Mouse (Mus musculus) layer of hippocampus, postnatal 25 days (tissue): ENCODE results near the gene Tbc1d10b. TPM values are rescaled to one million over a fixed set of nuclear protein-coding genes. Genes with fewer than 3 reads are reported as not detected.

Source experiments
- DNase-seq, 2 experiments: peaks; one replicate each; pipeline ENCODE4 v3.0.0; 2022; ENCODE audit warnings: mixed read lengths in 2 of 2, low spot score in 1 of 2; ENCODE audit errors: extremely low spot score in 1 of 2
- total RNA-seq, 2 experiments: library from RNA; stranded (reverse); gene quantifications; 2 replicates each; pipeline ENCODE4 v1.2.3; 2021

The Tbc1d10b gene
- total RNA-seq, 2 experiments from 2014 or later, result 97.2 to 99.9 TPM

DNA sequence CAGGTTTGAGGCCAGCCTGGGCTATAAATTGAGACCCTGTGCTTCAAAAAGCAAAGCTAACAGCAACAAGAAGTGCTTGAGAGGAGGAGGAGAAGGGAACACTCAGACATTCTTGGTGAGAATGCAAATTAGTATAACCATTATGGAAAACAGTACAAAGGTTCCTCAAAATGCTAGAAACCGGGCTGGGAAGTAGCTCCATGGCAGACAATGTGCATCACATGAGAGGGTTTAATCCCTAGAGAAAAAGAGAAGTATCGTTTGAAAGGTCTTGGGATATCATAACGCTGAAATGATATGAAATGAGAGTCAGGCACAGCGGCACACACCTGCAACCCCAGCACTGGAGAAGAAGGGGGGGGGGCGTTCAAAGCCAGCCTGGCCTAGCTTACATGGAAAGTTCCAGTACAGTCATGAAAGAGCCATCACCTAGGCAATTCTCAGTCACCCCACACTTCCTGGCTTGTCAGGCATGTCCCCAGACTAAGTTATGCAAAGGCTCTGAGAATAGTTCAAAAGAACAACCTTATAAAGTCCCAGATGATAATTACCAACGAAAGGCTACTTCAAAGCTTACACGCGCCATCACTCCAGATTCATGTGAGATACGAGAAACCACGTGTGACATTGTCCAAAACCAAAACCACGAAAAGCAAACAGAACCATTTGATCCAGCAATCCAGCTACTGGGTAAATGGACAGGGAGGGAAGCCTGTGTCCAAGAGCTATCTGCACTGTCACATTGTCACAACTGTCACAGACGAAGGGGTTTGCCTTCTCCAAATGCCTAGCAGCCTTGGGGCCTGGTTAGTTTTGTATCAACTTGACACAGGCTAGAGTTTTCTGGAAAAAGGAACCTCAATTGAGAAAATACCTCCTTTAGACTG, 42.4 kb downstream of the Tbc1d10b start:
- DNase-seq, result no peak

DNA sequence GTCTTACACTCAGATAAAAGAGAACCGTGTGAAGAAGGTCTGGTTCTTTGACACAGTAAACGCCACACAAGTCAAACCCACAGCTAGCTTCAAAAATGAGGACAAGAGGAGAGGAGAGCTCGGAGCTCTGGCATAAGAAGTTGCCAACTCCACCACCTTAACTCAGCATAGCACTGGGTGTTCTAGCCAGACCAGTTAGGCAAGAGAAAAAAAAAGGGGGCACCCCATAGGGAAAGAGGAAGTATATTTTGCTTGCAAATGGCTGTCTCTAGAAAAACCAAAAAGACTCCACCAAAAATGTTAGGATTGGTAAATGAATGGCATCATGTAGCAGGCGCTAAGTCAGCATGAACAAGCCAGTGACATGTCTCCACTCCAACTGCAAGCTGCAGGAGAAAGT, 44.3 kb downstream of the Tbc1d10b start:
- DNase-seq, result no peak

DNA sequence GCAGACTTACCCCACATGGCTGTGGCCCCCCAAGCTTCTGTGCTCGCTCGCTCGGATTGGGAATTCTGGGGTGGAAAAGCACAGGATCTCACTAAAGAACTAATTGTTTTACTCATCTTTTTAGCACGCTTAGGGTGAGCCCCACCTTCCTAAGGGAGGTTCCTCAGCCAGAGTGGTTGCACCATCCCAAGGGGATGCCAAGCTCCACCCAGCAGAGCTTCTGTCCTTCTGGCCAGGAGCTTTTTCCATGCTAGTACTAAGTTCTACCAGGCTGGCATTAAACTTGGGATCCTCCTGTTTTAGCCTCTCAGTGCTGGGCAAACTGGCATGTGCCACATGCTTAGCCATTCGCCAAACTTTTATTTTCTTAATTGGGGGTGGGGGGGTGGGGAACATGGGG, 45.7 kb downstream of the Tbc1d10b start:
- no peak for DNase-seq

DNA sequence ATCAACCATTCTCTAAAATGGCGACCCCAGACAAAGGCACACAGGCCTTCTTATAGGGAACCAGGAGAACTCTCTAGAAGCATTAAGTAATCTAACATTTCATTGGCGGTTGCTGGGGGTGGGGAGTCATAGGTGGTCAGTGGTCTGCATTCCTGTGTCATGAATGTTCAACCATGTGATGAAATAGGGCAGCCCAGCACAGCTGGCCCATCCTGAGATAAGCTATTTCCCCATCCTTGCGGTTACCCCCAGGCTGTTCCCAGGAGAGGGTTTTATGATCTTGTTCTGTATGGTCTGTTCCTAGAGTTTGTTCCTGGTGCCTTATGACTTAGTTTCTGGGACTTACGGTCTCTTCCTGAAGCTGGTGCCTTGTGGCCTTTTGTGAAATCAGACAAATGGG, 50.7 kb downstream of the Tbc1d10b start:
- no peak for DNase-seq

DNA sequence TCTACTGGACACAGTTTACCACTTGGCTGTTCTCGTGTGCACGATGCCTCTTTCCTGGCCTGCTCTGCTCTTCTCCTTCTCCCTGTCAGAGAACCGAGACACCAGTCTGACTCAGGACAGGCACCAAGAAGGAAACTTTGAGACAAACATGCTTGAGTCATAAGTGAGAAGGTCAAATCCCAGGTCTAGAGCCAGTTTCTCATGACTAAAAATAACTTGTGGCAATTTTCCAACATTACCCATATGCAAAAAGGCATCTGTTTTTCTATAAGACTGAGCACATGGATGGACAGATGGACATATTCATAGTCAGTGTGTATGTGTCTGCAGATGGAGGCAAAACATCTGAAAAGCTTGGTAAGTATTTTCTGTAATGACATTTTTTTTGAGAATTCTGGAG, 54.8 kb downstream of the Tbc1d10b start:
- DNase-seq, result no peak

DNA sequence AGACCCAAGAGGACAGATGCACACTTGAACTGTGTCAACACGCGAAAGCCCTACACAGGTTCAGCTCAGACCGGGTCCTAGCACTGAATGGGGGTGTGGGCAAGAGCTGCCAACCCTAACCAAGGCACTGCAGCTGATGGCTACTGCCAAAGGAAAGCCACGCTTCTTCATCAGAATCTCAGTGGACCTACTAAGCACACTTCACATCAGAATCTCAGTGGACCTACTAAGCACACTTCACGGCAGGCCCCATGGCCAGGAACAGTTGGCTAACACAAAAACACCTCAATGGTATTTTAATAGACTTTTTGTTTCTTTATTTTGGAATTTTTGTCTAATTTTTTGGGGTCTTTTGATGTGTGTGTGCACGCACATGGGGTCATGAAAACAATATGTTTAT, 55.8 kb downstream of the Tbc1d10b start:
- DNase-seq, result no peak

DNA sequence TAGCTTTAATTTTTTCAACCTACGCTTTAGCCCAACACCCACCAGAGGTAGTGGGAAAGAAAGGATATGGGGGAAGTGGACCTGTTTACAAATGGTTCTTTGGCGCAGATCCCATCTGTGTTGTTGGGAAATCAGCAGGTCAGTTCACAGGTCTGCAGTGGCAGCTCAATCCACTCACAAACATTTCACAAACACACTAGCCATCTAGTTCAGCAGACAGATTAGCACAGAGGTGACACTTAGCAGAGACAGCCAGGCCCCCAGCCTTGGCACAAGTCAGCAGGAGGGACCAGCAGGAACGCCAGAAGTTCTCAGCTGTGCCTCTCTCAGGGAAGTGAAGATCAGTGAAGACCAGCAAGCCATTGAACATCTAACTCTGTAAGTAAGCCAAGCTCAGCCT, 60.4 kb downstream of the Tbc1d10b start:
- no peak for DNase-seq

Other genes starting within 250 kb of the Tbc1d10b start
- gene Cdipt, start 232.6 kb downstream of the Tbc1d10b start, total RNA-seq, result 100 to 1,000 TPM; 157 to 177 TPM
- not detected for gene Cdiptos, start 232.4 kb downstream of the Tbc1d10b start, total RNA-seq
- gene Mvp, start 193.8 kb downstream of the Tbc1d10b start, total RNA-seq, result 1 to 10 TPM; 7.0 to 7.4 TPM
- not detected for gene Pagr1b, start 192.0 kb downstream of the Tbc1d10b start, total RNA-seq
- 10 to 100 TPM; 20.5 to 27.7 TPM for gene Pagr1a, start 191.1 kb downstream of the Tbc1d10b start, total RNA-seq
- gene Gm42742, start 187.4 kb downstream of the Tbc1d10b start, total RNA-seq, result 10 to 100 TPM; 51.0 to 57.8 TPM
- 100 to 1,000 TPM; 226 to 235 TPM for gene Prrt2, start 187.3 kb downstream of the Tbc1d10b start, total RNA-seq
- gene Maz, start 181.4 kb downstream of the Tbc1d10b start, total RNA-seq, result 100 to 1,000 TPM; 272 to 282 TPM
- gene Kif22, start 166.0 kb downstream of the Tbc1d10b start, total RNA-seq, result 1 to 10 TPM; 6.7 to 8.7 TPM
- not detected for gene Zg16, start 121.1 kb downstream of the Tbc1d10b start, total RNA-seq
- 1 to 10 TPM; 1.2 to 1.5 TPM for gene AI467606, start 117.1 kb downstream of the Tbc1d10b start, total RNA-seq
- gene Qprt, start 86.2 kb downstream of the Tbc1d10b start, total RNA-seq, result under 1 TPM; 0.30 to 0.35 TPM
- under 1 TPM; 0.28 to 0.42 TPM for gene Spn, start 70.6 kb downstream of the Tbc1d10b start, total RNA-seq
- 10 to 100 TPM; 92.1 to 95.7 TPM for gene Cd2bp2, start 12.4 kb downstream of the Tbc1d10b start, total RNA-seq
- gene Mylpf, start 422 bp upstream of the Tbc1d10b start, total RNA-seq, result 1 to 10 TPM in 1 of 2 experiments, under 1 TPM in 1; 0.96 to 2.9 TPM
- 10 to 100 TPM; 18.0 to 20.6 TPM for gene Zfp553, start 24.6 kb upstream of the Tbc1d10b start, total RNA-seq
- gene Sept1, start 24.7 kb upstream of the Tbc1d10b start, total RNA-seq, result 1 to 10 TPM; 4.0 to 4.2 TPM
- 10 to 100 TPM; 67.4 to 73.4 TPM for gene Zfp771, start 35.8 kb upstream of the Tbc1d10b start, total RNA-seq
- 10 to 100 TPM; 21.7 to 27.7 TPM for gene Dctpp1, start 52.2 kb upstream of the Tbc1d10b start, total RNA-seq
- gene Sephs2, start 65.6 kb upstream of the Tbc1d10b start, total RNA-seq, result 10 to 100 TPM; 43.0 to 43.8 TPM
- gene Itgal, start 87.8 kb upstream of the Tbc1d10b start, total RNA-seq, result under 1 TPM; 0.20 to 0.26 TPM
- 10 to 100 TPM; 11.5 to 11.8 TPM for gene Zfp768, start 137.1 kb upstream of the Tbc1d10b start, total RNA-seq
- gene Zfp747, start 167.6 kb upstream of the Tbc1d10b start, total RNA-seq, result 1 to 10 TPM; 6.0 to 6.3 TPM
- gene 9130019O22Rik, start 178.7 kb upstream of the Tbc1d10b start, total RNA-seq, result 1 to 10 TPM; 3.9 to 4.0 TPM
- 1 to 10 TPM; 7.9 to 9.0 TPM for gene E430018J23Rik, start 185.2 kb upstream of the Tbc1d10b start, total RNA-seq
- 1 to 10 TPM; 3.7 to 4.0 TPM for gene Zfp764, start 198.4 kb upstream of the Tbc1d10b start, total RNA-seq
- gene Zfp688, start 213.6 kb upstream of the Tbc1d10b start, total RNA-seq, result 10 to 100 TPM; 12.4 to 14.9 TPM
- gene Zfp689, start 240.7 kb upstream of the Tbc1d10b start, total RNA-seq, result 1 to 10 TPM; 6.6 to 6.7 TPM